Mouse (Mus musculus): ENCODE data around the gene Mia3. TPM values are rescaled to one million over a fixed set of nuclear protein-coding genes. Genes with fewer than 3 reads are reported as not detected.

The Mia3 gene
- total RNA-seq, 2 experiments from 2014 or later: 132 to 141 TPM

Other genes with a start within 250 kb of the Mia3 start
- 1 to 10 TPM; 2.5 to 5.0 TPM for gene Disp1, start 148.0 kb downstream of the Mia3 start, total RNA-seq (2021)
- gene Aida, start 73.0 kb downstream of the Mia3 start, total RNA-seq (2021): 10 to 100 TPM; 19.4 TPM
- 10 to 100 TPM; 15.5 to 18.4 TPM for gene Brox, start 72.3 kb downstream of the Mia3 start, total RNA-seq (2021)
- 1 to 10 TPM; 3.5 to 4.3 TPM for gene Taf1a, start 19.4 kb upstream of the Mia3 start, total RNA-seq (2021)
- gene Hhipl2, start 48.7 kb upstream of the Mia3 start, total RNA-seq (2021): not detected

Data from gastrocnemius, postnatal 25 days (tissue).